Mouse (Mus musculus): ENCODE measurements around the gene Eno3. TPM values are rescaled to one million over a fixed set of nuclear protein-coding genes. Genes with fewer than 3 reads are reported as not detected.

The Eno3 gene
- polyA plus RNA-seq, 1 experiment = 1,151 TPM

DNA sequence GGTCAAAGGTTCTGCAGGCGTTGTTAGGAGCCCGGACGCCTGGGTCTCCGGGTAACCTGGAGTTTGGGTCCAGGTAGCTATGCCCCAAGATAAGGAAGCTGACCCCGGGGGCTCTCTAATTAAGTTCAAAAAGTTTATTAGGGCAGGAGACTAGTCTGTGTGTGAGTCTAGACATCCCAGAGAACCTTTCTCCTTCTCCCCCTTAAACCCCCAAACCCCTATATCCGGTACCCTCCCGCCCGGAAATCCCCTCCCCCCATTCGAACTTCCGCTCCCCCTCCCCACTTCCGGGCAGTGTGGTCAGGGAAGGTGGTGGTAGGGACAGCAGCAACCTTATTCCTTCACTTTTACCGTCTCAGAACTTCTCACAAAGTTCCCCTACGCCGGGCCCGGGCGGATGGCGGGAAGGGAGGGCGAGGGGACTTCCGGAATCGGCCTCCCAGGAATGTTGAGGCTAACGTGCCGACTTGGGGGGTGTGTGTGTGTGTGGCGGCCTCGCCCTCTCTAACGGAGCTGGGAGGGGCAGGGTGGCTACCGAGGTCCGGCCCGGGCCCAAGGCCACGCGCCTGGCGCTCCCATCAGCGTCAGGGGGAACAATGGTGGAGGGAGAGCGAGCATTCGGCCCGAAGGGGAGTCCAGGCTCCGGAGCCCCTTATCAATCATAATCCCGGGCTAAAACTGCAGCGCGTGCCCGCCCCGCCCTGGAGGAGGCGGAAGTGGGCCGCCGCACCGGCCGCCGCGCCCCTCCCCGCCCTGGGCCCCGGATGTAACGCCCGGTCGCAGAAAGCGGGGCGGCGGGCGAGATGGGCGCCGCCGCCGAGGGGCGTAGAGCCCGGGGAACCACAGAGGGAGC is 3.4 kb upstream of the Eno3 start:
- Histone ChIP-seq H3K79me3 (ENCODE audit: low read depth) (peaks cover 66% of the 10 kb centered on the region), H3K36me3 (ENCODE audit: control insufficient read depth, insufficient read depth) (peaks cover 51% of the 10 kb centered on the region), H3K4me3 (ENCODE audit: insufficient read depth, poor library complexity, severe bottlenecking) (peak overlapping the region; percentile 99), H3ac (ENCODE audit: control insufficient read depth, insufficient read length, low read depth) (peak overlapping the region; percentile 91), H3K79me2 (ENCODE audit: control insufficient read depth, insufficient read depth) (peaks cover 94% of the 10 kb centered on the region), H3K27me3 (ENCODE audit: control insufficient read depth, insufficient read depth, insufficient read length) (no peaks in the 10 kb centered on the region)
- TF ChIP-seq MYOG (IDR thresholded peaks at IDR 0.05; ENCODE audit: control insufficient read depth, extremely low read depth, insufficient read length) (no peak), MAX (IDR thresholded peaks at IDR 0.05) (peak; percentile 31)

GRCm38 (mm10) chr11:70654198-70654922 is 2.6 kb upstream of the Eno3 start, which contains the start of gene Pfn1:
Pfn1 (minus strand) TSS chr11:70654644.
- Histone ChIP-seq H3K79me2 (ENCODE audit: control insufficient read depth, insufficient read depth) (peaks cover 94% of the 10 kb centered on the region), H3ac (ENCODE audit: control insufficient read depth, insufficient read length, low read depth) (peak within 1 kb of the TSS; percentile 91), H3K36me3 (ENCODE audit: control insufficient read depth, insufficient read depth) (peaks cover 50% of the 10 kb centered on the region), H3K27me3 (ENCODE audit: control insufficient read depth, insufficient read depth, insufficient read length) (no peaks in the 10 kb centered on the region), H3K4me3 (ENCODE audit: insufficient read depth, poor library complexity, severe bottlenecking) (peak within 1 kb of the TSS; percentile 99), H3K79me3 (ENCODE audit: low read depth) (peaks cover 72% of the 10 kb centered on the region)
- TF ChIP-seq MAX (IDR thresholded peaks at IDR 0.05) (peak; percentile 46), USF1 (IDR thresholded peaks at IDR 0.05; ENCODE audit: low read depth) (no peak)

DNA sequence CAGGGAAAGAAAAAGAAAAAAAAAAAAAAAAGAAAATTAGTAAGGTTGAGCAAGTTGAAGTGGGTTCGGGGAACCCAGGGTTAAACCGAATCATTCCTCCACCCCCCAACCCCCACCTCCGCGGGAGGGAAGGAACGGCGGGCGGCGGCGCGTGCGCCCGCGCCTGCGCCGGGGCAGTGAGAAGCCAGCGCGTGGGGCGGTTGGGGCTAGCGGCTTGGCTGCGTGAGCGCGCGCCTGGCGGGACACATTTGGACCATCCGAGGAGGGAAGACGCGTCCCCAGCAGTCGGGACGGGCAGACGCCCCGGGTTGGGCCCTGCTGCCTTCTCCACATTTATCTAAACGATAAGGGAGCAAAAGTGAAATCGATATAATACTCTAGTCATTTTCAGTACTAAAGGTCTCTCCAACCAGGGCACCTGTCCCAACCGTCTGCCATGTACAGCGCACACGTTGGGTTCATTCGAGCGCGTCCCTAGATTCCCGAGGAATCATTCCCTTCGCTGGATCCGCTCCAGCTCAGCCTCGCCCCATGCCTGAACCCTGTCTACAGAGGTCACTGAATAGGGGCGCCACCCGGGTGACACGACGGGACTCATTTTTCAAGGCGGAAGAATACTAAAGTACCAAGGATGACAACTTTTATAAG is 2.0 kb upstream of the Eno3 start:
- Histone ChIP-seq H3K79me2 (ENCODE audit: control insufficient read depth, insufficient read depth) (peaks cover 94% of the 10 kb centered on the region), H3K4me3 (ENCODE audit: insufficient read depth, poor library complexity, severe bottlenecking) (peak overlapping the region; percentile 99), H3K36me3 (ENCODE audit: control insufficient read depth, insufficient read depth) (peaks cover 50% of the 10 kb centered on the region), H3ac (ENCODE audit: control insufficient read depth, insufficient read length, low read depth) (peak overlapping the region; percentile 85), H3K27me3 (ENCODE audit: control insufficient read depth, insufficient read depth, insufficient read length) (no peaks in the 10 kb centered on the region), H3K79me3 (ENCODE audit: low read depth) (peaks cover 71% of the 10 kb centered on the region)
- TF ChIP-seq FOSL1 (IDR thresholded peaks at IDR 0.05; ENCODE audit: insufficient read depth, low read length, poor library complexity, severe bottlenecking) (no peak), MYOD1 (IDR thresholded peaks at IDR 0.05; ENCODE audit: control insufficient read depth, insufficient read length, low read depth) (no peak), CTCF (IDR thresholded peaks at IDR 0.05; ENCODE audit: control insufficient read depth, insufficient read depth, insufficient read length) (no peak), MAX (IDR thresholded peaks at IDR 0.05) (peak; percentile 69), USF1 (IDR thresholded peaks at IDR 0.05; ENCODE audit: low read depth) (no peak), CEBPB (IDR thresholded peaks at IDR 0.05; ENCODE audit: low read depth) (no peak), MYOG (IDR thresholded peaks at IDR 0.05; ENCODE audit: control insufficient read depth, extremely low read depth, insufficient read length) (no peak)

DNA sequence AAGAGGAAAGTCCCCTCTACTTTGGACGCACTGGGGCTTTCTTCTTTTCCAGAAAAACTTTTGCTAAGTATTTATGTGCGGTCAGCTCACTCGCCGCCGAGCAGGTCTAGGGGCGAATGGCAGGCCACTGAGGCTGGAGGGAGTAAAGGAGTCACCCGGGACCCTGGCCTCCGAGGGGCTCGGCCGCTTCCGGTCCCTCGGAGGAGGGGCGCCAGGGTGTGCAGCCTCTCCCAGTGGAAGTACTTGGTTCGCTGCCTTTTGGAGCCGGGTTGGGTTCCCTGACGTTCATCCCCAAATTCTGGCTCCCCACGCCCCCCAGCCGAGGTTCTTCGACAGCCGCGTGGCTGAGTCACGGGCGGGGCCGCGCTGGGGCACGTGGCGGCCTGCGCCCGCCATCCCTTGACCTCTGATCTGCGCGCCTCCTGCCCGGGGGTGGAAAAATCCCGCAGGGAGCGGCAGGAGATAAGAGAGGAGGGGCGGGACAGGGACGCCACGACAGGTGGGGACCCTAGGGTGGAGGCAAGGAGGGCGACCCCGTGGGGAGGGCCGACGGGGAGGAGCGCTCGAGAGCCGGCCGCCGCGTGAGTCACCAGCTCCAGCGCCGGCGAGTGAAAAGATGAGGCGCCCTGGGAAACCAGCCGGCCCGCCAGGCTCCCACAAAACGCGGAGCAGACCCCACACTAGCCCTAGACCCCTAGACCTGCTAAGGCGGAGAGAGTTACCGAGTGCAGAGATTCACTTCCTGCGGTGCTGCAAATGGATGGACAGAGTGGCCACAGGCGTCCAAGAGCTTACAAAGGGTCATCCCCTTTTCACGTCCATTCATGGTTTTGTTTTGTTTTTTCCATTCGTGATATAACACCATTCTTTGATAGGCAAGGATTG is 1.2 kb upstream of the Eno3 start:
- H3K36me3 ChIP-seq (ENCODE audit: control insufficient read depth, insufficient read depth) = peaks cover 50% of the 10 kb centered on the region
- peak overlapping the region; percentile 85 for H3ac ChIP-seq (ENCODE audit: control insufficient read depth, insufficient read length, low read depth)
- TF ChIP-seq USF1 (IDR thresholded peaks at IDR 0.05; ENCODE audit: low read depth) (peak; percentile 59), MYOD1 (IDR thresholded peaks at IDR 0.05; ENCODE audit: control insufficient read depth, insufficient read length, low read depth) (peak; percentile 83), MYOG (IDR thresholded peaks at IDR 0.05; ENCODE audit: control insufficient read depth, extremely low read depth, insufficient read length) (no peak), CTCF (IDR thresholded peaks at IDR 0.05; ENCODE audit: control insufficient read depth, insufficient read depth, insufficient read length) (no peak), CEBPB (IDR thresholded peaks at IDR 0.05; ENCODE audit: low read depth) (no peak), MAX (IDR thresholded peaks at IDR 0.05) (peak; percentile 98), FOSL1 (IDR thresholded peaks at IDR 0.05; ENCODE audit: insufficient read depth, low read length, poor library complexity, severe bottlenecking) (no peak)
- H3K4me3 ChIP-seq (ENCODE audit: insufficient read depth, poor library complexity, severe bottlenecking) = peak overlapping the region; percentile 99
- H3K27me3 ChIP-seq (ENCODE audit: control insufficient read depth, insufficient read depth, insufficient read length) = no peaks in the 10 kb centered on the region
- peaks cover 71% of the 10 kb centered on the region for H3K79me3 ChIP-seq (ENCODE audit: low read depth)
- peaks cover 94% of the 10 kb centered on the region for H3K79me2 ChIP-seq (ENCODE audit: control insufficient read depth, insufficient read depth)

DNA sequence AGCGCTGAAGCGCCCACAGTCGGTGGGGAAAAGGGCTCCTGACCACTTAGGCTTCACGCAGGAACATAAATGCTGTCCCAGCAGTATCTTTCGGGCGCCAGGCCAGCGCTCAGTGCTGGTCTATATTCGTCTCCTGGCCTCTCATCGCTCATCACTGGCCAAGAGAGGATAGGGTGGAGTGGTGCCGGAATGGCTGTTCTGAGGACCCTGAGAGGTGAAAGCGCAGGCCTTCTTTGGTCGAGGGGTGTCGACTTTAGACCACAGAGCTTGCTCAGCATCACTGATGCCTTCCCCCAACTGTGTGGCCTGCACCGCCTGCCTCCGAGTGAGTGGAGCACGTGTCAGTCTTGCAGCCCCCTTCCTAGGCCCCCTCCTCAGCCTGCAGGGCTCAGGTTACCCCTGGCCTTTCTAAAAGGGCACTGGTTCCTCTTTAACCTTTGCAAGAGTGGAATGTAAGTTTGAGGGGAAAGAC is 510 bp upstream of the Eno3 start:
- H3ac ChIP-seq (ENCODE audit: control insufficient read depth, insufficient read length, low read depth) = peak overlapping the region; percentile 85
- H3K4me3 ChIP-seq (ENCODE audit: insufficient read depth, poor library complexity, severe bottlenecking) = peak overlapping the region; percentile 99
- no peaks in the 10 kb centered on the region for H3K27me3 ChIP-seq (ENCODE audit: control insufficient read depth, insufficient read depth, insufficient read length)

More for the DNA sequence above, 510 bp upstream of the Eno3 start:
- peaks cover 68% of the 10 kb centered on the region for H3K79me3 ChIP-seq (ENCODE audit: low read depth)
- H3K79me2 ChIP-seq (ENCODE audit: control insufficient read depth, insufficient read depth) = peaks cover 94% of the 10 kb centered on the region
- peaks cover 50% of the 10 kb centered on the region for H3K36me3 ChIP-seq (ENCODE audit: control insufficient read depth, insufficient read depth)
- no peak for TF ChIP-seq FOSL1 (IDR thresholded peaks at IDR 0.05; ENCODE audit: insufficient read depth, low read length, poor library complexity, severe bottlenecking)
- no peak for TF ChIP-seq CEBPB (IDR thresholded peaks at IDR 0.05; ENCODE audit: low read depth)
- no peak for TF ChIP-seq MYOD1 (IDR thresholded peaks at IDR 0.05; ENCODE audit: control insufficient read depth, insufficient read length, low read depth)
- TF ChIP-seq USF1 (IDR thresholded peaks at IDR 0.05; ENCODE audit: low read depth) = peak; percentile 11
- TF ChIP-seq MAX (IDR thresholded peaks at IDR 0.05) = peak; percentile 83

Measured in C2C12 (cell line).